Mouse (Mus musculus) midbrain, embryonic 14.5 days (tissue): Measurements from ENCODE around the gene Cst6. TPM values are rescaled to one million over a fixed set of nuclear protein-coding genes. Genes with fewer than 3 reads are reported as not detected.

ENCODE experiments used
- ATAC-seq: fragments of 200-750 bp; cut with Nextera tagmentation; 2 replicates; pipeline ENCODE4 v1.8.0; 2017; ENCODE audit warnings: moderate number of reproducible peaks, moderate library complexity; ENCODE audit not compliant: low FRiP score, low TSS enrichment
- DNase-seq: peaks from one replicate; pipeline ENCODE4 v3.0.0-alpha.2; 2015
- H3K27ac ChIP-seq: fragments of 300-500 bp; sonication (generic); replicated peaks from 2 replicates; pipeline ENCODE4 v1.5.1; 2014; ENCODE audit warnings: mild to moderate bottlenecking, low read depth, low read length, moderate library complexity
- H3K27me3 ChIP-seq: fragments of 300-500 bp; sonication (generic); 2 replicates; pipeline ENCODE4 v1.6.1; 2014; ENCODE audit warnings: low read length, control low read depth, mixed read lengths; ENCODE audit not compliant: control insufficient read depth, insufficient read depth
- H3K36me3 ChIP-seq: fragments of 300-500 bp; sonication (generic); 2 replicates; pipeline ENCODE4 v1.6.1; 2014; ENCODE audit warnings: low read length, control low read depth; ENCODE audit not compliant: control insufficient read depth, insufficient read depth
- H3K4me1 ChIP-seq: fragments of 300-500 bp; sonication (generic); 2 replicates; pipeline ENCODE4 v1.6.1; 2014; ENCODE audit warnings: mild to moderate bottlenecking, antibody characterized with exemption, low read length, control low read depth; ENCODE audit not compliant: control insufficient read depth, insufficient read depth
- H3K4me2 ChIP-seq: fragments of 300-500 bp; sonication (generic); 2 replicates; pipeline ENCODE4 v1.6.1; 2014; ENCODE audit warnings: mild to moderate bottlenecking, low read length, moderate library complexity
- H3K4me3 ChIP-seq: fragments of 300-500 bp; sonication (generic); replicated peaks from 2 replicates; pipeline ENCODE4 v1.5.1; 2014; ENCODE audit warnings: low read depth, low read length
- H3K9ac ChIP-seq: fragments of 300-500 bp; sonication (generic); replicated peaks from 2 replicates; pipeline ENCODE4 v1.6.1; 2014; ENCODE audit warnings: mild to moderate bottlenecking, low read length, moderate library complexity
- H3K9me3 ChIP-seq: fragments of 300-500 bp; sonication (generic); 2 replicates; pipeline ENCODE4 v1.6.1; 2016; ENCODE audit warnings: low read length, control low read depth, mixed read lengths; ENCODE audit not compliant: control insufficient read depth
- WGBS: fragments of 180-500 bp; shearing (Covaris S2); extraction: QIAGEN DNeasy Blood & Tissue Kit; methylation state at CpG from one replicate; pipeline ENCODE4 v1.1.7; 2014; 5-methylcytosine and 5-hydroxymethylcytosine counted together
- polyA plus RNA-seq: library from polyadenylated mRNA; unstranded; fragments of >200 nt; fragmentation: Nextera tagmentation; extraction: Ambion mirVana; gene quantifications from 2 replicates; pipeline ENCODE4 v1.2.1, GENCODE M21; 2014

The Cst6 gene
- polyA plus RNA-seq, 1 experiment from 2014 or later = 7.7 TPM

- Histone ChIP-seq H3K27me3 (no peaks in the 10 kb centered on the region), H3K9me3 (no peaks in the 10 kb centered on the region), H3K4me2 (peak overlapping the region; percentile 92), H3K4me3 (peak overlapping the region; percentile 96), H3K27ac (peak overlapping the region; percentile 91), H3K4me1 (peaks cover 15% of the 10 kb centered on the region), H3K36me3 (peaks cover 40% of the 10 kb centered on the region), H3K9ac (peak overlapping the region; percentile 79)
- 20% methylated on average over 11 of the region's 11 CpGs for WGBS
- DNase-seq (no peak), ATAC-seq (no peak)
These were observed 16.4 kb upstream of the Cst6 start for GRCm38 (mm10) chr19:5365751-5366150.

DNA sequence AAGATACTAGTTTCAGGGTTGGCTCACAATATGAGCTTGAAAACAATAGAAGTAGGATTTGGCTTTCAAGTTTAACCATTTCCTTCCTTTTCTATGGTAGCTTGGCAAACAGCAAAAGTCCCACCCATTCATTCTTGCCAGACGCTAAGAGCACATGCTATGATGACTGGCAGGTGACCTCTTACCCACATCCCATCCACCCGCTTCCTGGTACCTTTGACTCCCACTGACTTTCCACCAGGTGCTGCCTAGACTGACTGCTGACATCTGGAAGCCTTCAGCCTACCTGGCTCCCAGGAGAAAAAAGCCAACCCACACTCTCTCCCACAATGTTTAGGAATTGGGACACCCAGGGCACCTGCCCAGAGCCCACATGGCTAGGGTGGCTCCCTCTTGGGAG, 14.8 kb upstream of the Cst6 start:
- H3K36me3 ChIP-seq = peaks cover 25% of the 10 kb centered on the region
- 92% methylated on average over 2 of the region's 2 CpGs for WGBS
- DNase-seq (no peak), ATAC-seq (no peak)
- no peaks in the 10 kb centered on the region for H3K9me3 ChIP-seq
- H3K4me2 ChIP-seq = no peak overlapping the region
- no peak overlapping the region for H3K4me3 ChIP-seq
- no peaks in the 10 kb centered on the region for H3K27me3 ChIP-seq
- peaks cover 15% of the 10 kb centered on the region for H3K4me1 ChIP-seq
- H3K27ac ChIP-seq = no peak overlapping the region
- no peak overlapping the region for H3K9ac ChIP-seq

GRCm38 (mm10) chr19:5362186-5362585, 12.8 kb upstream of the Cst6 start:
- H3K4me3 ChIP-seq = no peak overlapping the region
- no peaks in the 10 kb centered on the region for H3K27me3 ChIP-seq
- 89% methylated on average over 2 of the region's 2 CpGs for WGBS
- H3K4me2 ChIP-seq = no peak overlapping the region
- H3K27ac ChIP-seq = no peak overlapping the region
- H3K9ac ChIP-seq = no peak overlapping the region
- peaks cover 5% of the 10 kb centered on the region; the same call in 1 of the 2 replicates for H3K4me1 ChIP-seq
- no peak for ATAC-seq
- H3K36me3 ChIP-seq = peaks cover 15% of the 10 kb centered on the region
- no peak for DNase-seq
- H3K9me3 ChIP-seq = no peaks in the 10 kb centered on the region

GRCm38 (mm10) chr19:5356080-5356479, 6.7 kb upstream of the Cst6 start:
- Histone ChIP-seq H3K36me3 (no peaks in the 10 kb centered on the region), H3K9me3 (no peaks in the 10 kb centered on the region), H3K4me2 (no peak overlapping the region), H3K4me1 (no peaks in the 10 kb centered on the region), H3K9ac (no peak overlapping the region), H3K27me3 (no peaks in the 10 kb centered on the region), H3K27ac (no peak overlapping the region), H3K4me3 (no peak overlapping the region)
- ATAC-seq (no peak), DNase-seq (no peak)
- WGBS = 40% methylated on average over 1 of the region's 1 CpGs

DNA sequence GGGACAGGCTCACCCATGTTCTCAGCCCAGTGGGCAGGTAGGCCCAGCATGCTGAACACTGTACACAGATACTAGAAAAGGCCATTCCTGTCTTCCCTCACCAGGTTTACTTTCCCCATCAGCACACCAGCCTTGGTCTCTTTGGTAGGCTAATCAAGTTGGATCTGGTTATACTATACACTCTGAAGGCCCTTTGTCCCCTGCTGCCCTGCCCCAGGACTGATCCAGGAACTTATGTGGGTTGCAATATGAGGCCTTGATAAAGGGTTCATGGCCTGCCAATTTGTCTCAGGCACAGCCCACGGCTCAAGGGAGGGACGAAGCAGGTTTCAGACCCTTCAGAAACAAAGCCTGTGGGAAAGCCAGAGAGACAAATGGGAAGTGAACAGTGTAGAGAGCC, 4.2 kb upstream of the Cst6 start:
- H3K4me2 ChIP-seq = no peak overlapping the region
- ATAC-seq (no peak), DNase-seq (no peak)
- no peak overlapping the region; the same call in 1 of the 2 replicates for H3K9ac ChIP-seq
- H3K9me3 ChIP-seq = no peaks in the 10 kb centered on the region
- no peaks in the 10 kb centered on the region for H3K27me3 ChIP-seq
- 80% methylated on average over 2 of the region's 2 CpGs for WGBS
- H3K36me3 ChIP-seq = no peaks in the 10 kb centered on the region
- peaks cover 5% of the 10 kb centered on the region; the same call in 1 of the 2 replicates for H3K4me1 ChIP-seq
- no peak overlapping the region for H3K4me3 ChIP-seq
- H3K27ac ChIP-seq = no peak overlapping the region

GRCm38 (mm10) chr19:5348526-5349501, 560 bp downstream of the Cst6 start:
- DNase-seq (peak; percentile 77), ATAC-seq (no peak; the same call in 1 of the 2 replicates)
- 6% methylated on average over 34 of the region's 34 CpGs for WGBS
- Histone ChIP-seq H3K4me1 (peaks cover 5% of the 10 kb centered on the region; the same call in 1 of the 2 replicates), H3K4me2 (peak overlapping the region; percentile 60), H3K9ac (peak overlapping the region; percentile 64), H3K4me3 (peak overlapping the region; percentile 34), H3K9me3 (no peaks in the 10 kb centered on the region), H3K27ac (no peak overlapping the region), H3K27me3 (no peaks in the 10 kb centered on the region), H3K36me3 (no peaks in the 10 kb centered on the region)

GRCm38 (mm10) chr19:5348064-5348463, 1.3 kb downstream of the Cst6 start:
- Histone ChIP-seq H3K4me3 (no peak overlapping the region), H3K27ac (no peak overlapping the region), H3K9me3 (no peaks in the 10 kb centered on the region), H3K4me2 (no peak overlapping the region), H3K4me1 (peaks cover 5% of the 10 kb centered on the region; the same call in 1 of the 2 replicates), H3K27me3 (no peaks in the 10 kb centered on the region), H3K36me3 (no peaks in the 10 kb centered on the region), H3K9ac (no peak overlapping the region)
- no peak for ATAC-seq
- DNase-seq = no peak
- 77% methylated on average over 6 of the region's 6 CpGs for WGBS

GRCm38 (mm10) chr19:5345297-5346131, 3.9 kb downstream of the Cst6 start:
- Histone ChIP-seq H3K9ac (no peak overlapping the region), H3K27me3 (no peaks in the 10 kb centered on the region), H3K4me1 (peaks cover 5% of the 10 kb centered on the region; the same call in 1 of the 2 replicates), H3K27ac (no peak overlapping the region), H3K36me3 (no peaks in the 10 kb centered on the region), H3K4me3 (no peak overlapping the region), H3K4me2 (no peak overlapping the region), H3K9me3 (no peaks in the 10 kb centered on the region)
- 85% methylated on average over 6 of the region's 6 CpGs for WGBS
- ATAC-seq (no peak), DNase-seq (no peak)
